Mouse (Mus musculus): ENCODE data around the gene Tpbgl.

Gene Tpbgl

DNA sequence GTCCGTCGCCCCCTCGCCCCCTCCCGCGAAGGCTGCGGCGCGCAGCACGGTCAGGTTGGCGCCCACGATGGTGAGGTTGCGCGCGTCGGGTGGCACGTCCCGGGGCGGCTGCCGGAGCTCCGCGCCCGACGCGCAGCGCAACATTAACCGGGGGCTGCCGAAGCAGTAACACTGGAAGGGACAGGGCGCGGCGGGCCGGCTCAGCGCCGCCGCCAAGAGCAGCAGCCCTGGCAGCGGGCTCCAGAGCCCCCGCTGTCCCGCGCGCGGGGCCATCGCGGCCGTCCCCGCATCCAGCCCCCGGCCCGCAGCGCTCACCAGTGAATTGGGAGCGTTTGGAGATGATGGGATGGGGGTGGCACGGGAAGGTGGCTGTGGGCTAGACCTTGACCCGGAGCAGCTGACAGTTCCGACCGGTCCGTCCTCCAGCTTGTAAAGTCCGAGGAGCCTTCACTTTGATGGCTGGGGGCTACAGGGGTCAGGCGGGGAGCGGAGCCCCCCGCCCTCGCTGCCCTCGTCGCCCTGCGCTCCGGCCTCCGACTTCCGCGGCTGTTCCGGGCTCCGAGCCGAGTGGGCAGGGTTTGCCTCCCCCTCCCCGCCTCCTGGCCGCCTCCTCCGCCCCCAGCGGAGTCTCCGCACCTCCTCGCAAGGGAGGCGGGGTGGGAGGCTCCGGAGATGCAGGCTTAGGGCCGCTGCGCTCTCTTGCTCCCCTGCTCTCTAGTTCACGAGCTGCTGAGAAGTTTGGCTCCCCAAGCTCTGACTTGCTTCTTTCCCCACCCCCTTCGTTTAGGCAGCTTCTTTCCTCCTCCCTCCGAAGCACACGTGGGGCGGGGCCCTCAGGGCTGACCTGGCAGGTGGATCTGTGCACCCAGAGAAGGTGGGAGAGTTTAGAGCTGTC is at the start of gene Tpbgl:
TSS of gene Tpbgl (minus strand) at position 728 of the 895 bp plus-strand sequence.
- in situ Hi-C loops (cut with MboI; ENCODE audit: low pct_unique_long_range_greater_than_20kb in 1 of 2, low sequenced_read_pairs in 2 of 2, unreplicated experiment in 1 of 2) = loop anchor here in 1 of 2 experiments (10.0 kb wide), 1 partner anchor 248 kb away; no protein-coding TSS in a partner anchor

DNA sequence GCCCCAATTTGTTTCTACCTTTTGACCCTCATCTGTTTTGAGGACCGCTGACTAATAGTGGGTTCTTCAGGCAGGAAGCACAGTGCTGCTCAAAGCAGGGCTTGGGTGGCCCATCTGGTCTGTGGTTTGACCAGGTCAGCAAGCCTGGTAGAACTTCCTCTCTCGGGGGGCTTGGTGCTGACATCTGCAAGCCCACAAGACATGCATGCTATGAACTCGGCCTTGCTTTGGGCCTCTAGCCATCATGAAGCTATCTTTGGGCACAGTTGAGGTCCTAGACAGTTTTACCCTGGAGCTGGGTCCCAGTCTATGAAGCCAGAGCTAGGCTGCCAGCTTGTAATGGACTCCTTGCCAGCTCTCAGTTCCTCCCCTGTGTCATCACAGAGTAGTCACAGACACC is 48.0 kb upstream of the Tpbgl start:
- in situ Hi-C loops (cut with MboI; ENCODE audit: low pct_unique_long_range_greater_than_20kb in 1 of 2, low sequenced_read_pairs in 2 of 2, unreplicated experiment in 1 of 2) = no loop called here

DNA sequence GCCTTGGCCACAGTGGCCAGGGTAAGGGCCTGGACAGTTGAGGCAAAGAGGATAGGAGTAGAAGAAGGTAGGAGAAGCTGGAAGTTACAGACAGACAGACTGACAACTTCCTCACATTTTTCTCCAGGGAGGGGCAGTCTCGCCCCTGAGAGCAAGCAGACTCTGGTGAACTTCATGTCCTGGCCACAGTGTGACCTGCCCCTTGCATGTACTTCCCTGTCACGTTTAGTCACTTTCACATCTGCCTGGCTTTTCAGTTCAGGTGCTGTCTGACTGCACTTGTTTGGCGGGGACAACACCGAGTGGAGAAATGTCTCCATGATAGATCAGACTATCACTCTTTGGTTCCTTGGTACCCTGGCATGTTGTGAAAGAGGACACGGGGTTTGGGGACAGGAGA is 47.3 kb upstream of the Tpbgl start:
- in situ Hi-C loops (cut with MboI; ENCODE audit: low pct_unique_long_range_greater_than_20kb in 1 of 2, low sequenced_read_pairs in 2 of 2, unreplicated experiment in 1 of 2) = no loop called here

DNA sequence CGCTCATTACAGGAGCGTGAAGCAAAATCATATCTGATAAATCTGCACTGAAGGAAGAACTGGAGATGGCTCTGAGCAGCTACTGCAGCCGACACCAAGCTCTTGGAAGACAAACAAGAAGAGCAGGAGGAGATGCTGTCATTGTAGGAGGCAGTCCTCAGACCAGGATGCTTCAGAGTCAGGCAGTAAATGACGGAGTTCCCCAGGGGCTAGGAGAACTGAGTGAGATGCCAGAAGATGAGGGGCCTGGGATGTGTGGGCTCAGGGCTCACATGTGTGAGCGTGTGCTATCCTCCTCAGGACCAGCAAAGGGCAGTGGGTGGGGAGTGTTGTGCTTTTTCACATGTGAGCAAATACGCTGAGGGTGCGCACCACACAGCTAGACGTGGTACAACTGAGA is 46.3 kb upstream of the Tpbgl start:
- in situ Hi-C loops (cut with MboI; ENCODE audit: low pct_unique_long_range_greater_than_20kb in 1 of 2, low sequenced_read_pairs in 2 of 2, unreplicated experiment in 1 of 2) = no loop called here

DNA sequence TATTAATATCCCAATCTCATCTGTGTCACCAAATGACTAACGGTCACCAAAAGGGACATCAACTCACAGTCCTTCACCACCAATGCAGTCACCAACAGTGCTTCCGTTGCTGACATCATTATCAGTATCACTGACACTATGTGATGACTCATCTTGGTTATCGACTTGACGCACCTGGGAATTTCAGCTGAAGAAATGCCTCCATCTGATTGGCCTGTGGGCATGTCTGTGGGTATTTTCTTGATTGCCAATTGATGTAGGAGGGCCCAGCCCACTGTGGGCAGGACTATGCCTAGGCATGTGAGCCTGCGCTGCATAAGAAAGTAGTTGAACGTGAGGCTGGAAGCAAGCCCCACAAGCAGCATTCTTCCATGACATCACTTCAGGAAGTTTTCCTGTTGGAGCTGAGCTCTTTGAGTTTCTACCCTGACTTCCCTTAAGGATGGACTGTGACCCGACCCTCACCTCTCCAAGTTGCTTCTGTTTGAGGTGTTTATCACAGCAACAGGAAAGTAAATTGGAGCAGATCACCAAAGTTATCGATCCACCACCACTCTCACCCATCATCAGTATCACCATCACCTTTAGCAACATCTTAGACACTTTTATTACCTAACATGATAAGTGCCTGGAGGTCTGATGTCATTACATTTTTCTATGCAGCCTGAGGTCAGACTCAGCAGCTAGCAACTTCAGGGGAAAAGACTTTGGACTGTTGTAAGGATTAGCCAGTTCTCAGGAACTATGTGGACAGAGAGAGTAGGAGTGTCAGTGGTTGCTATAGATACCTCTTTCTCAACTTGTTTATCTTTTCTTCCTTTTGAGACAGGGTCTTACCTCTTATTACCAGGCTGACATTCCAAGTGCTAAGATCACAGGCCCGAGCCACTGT is 44.9 kb upstream of the Tpbgl start:
- in situ Hi-C loops (cut with MboI; ENCODE audit: low pct_unique_long_range_greater_than_20kb in 1 of 2, low sequenced_read_pairs in 2 of 2, unreplicated experiment in 1 of 2) = no loop called here

- in situ Hi-C loops (cut with MboI; ENCODE audit: low pct_unique_long_range_greater_than_20kb in 1 of 2, low sequenced_read_pairs in 2 of 2, unreplicated experiment in 1 of 2) = no loop called here
Observed at GRCm38 (mm10) chr7:99670915-99671314, 44.0 kb upstream of the Tpbgl start.

DNA sequence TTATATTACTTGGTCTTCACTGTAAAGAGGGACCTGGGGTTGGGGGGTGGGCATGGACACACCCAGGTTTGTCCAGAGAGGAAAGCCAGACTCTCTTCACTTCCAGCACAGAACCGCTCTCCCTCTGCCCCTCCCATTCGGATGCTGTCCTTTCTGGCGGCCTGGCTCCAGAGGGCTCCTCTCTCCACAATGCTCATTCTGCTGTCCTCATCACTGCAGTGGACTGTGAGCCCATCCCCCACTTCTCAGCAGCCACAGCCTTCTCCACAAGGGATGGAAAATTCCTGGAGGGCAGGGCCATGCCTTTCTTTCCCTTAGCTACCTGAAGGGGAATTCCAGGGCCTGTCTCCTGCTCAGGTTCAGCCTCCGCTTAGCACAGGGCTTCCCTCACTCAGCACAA is 41.9 kb upstream of the Tpbgl start:
- in situ Hi-C loops (cut with MboI; ENCODE audit: low pct_unique_long_range_greater_than_20kb in 1 of 2, low sequenced_read_pairs in 2 of 2, unreplicated experiment in 1 of 2) = no loop called here

DNA sequence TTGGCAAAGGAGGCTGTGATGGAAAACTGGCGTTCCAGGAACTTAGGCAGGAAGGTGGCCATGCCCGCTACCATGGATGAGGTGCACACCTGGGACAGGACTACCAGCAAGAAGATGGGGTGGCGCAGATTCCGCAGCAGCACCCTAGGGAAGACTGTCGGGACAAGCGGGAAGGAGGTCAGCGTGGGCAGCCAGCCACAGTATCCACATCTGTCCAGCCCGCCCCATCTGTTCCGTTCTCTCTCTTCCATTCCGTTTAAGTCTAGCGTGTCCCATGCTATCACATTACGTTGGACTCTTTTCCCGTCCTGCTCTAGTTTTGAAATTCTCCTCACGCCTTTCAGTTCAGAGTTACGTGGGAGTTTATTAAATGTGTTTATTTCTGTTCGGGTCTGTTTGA is 40.2 kb upstream of the Tpbgl start:
- in situ Hi-C loops (cut with MboI; ENCODE audit: low pct_unique_long_range_greater_than_20kb in 1 of 2, low sequenced_read_pairs in 2 of 2, unreplicated experiment in 1 of 2) = no loop called here

DNA sequence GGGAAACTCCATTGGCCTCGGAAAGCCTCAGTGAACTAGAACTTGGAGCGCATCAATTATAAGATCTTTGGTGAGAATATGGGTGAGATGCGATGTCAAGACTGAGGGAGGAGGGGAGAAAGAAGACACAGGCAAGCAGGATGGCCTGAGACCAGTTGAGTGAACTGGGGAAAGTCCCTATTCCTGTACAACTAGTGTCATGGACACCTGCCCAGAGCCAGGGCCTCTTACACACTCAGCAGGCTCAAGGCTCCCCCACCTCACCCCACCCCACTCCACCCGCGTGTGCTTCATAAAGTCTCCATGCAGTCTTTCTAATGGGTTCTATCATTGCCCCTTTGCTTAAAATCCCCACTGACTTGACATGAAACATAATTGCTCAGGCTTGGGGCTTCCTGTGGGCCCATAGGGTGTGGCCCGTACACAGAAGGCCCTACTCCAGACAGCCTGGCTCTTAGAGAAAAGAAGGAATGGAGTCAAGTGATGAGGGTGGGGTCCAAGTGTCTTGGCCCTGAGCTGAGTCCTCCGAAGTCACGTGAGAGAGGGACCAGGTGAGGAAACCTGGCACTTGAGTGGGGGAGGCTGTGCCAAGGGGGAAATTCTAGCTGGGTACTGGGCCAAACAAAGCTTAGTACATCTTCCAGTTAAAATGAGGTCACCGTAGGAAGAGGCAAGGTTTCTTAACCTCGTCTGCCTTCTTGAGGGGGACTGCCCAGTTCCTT is 39.0 kb upstream of the Tpbgl start:
- in situ Hi-C loops (cut with MboI; ENCODE audit: low pct_unique_long_range_greater_than_20kb in 1 of 2, low sequenced_read_pairs in 2 of 2, unreplicated experiment in 1 of 2) = no loop called here

- in situ Hi-C loops (cut with MboI; ENCODE audit: low pct_unique_long_range_greater_than_20kb in 1 of 2, low sequenced_read_pairs in 2 of 2, unreplicated experiment in 1 of 2) = no loop called here
Observed at GRCm38 (mm10) chr7:99664571-99665485, 37.9 kb upstream of the Tpbgl start.

DNA sequence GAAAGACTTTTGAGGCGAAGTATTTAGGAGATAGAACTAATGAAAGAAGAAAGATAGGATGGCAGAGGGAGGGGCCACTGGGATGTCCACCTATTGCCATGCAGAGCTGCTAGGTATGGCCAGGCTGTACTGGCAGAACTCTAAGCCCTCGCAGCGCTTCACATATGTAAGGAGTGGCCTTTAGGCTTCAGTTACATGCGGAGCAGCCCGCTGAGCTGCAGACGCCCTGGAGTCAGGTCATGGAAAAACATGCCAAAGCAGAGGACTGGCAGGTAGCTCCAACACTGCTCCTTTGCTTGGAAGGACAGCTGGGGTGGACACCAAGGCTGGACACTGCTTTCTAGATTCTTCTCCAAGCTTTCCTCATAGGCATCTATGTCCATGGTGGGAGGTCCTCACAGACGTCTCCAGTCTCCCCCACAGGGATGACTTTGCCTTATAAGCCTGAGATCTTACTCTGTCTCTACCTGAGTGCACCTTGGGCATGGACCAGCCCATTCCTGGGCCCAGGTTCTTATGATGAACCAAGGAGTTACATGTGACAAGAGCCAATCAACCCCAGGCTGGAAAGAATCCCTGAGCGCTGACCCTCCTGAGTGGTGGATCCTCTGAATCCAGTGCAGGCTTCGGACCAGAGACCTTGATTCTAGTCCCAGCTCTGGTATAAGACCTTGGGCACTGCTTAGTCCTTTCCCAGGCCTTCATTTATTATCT is 36.8 kb upstream of the Tpbgl start:
- in situ Hi-C loops (cut with MboI; ENCODE audit: low pct_unique_long_range_greater_than_20kb in 1 of 2, low sequenced_read_pairs in 2 of 2, unreplicated experiment in 1 of 2) = no loop called here

- in situ Hi-C loops (cut with MboI; ENCODE audit: low pct_unique_long_range_greater_than_20kb in 1 of 2, low sequenced_read_pairs in 2 of 2, unreplicated experiment in 1 of 2) = no loop called here
Observed at GRCm38 (mm10) chr7:99662311-99662710, 35.4 kb upstream of the Tpbgl start.

GRCm38 (mm10) chr7:99661571-99662230 is 34.8 kb upstream of the Tpbgl start:
- in situ Hi-C loops (cut with MboI; ENCODE audit: low pct_unique_long_range_greater_than_20kb in 1 of 2, low sequenced_read_pairs in 2 of 2, unreplicated experiment in 1 of 2) = no loop called here

DNA sequence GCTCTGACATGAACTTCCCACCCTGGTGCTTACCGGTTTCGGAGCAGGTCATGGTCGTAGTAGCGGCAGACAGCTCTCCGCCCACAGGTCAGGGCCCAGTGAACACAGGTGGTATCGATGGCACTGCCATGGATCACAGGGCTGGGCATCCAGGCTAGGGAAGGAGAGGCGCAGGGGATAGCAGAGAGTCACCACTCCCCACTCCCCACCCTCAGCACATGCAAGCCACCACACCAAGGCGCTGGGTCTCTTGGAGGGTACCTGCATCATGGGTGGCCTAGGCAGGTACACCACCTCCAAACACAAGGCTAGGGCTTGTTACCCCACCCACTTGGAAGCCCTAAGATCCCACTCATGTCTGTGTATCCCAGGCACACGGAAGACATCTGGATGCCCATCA is 34.2 kb upstream of the Tpbgl start:
- in situ Hi-C loops (cut with MboI; ENCODE audit: low pct_unique_long_range_greater_than_20kb in 1 of 2, low sequenced_read_pairs in 2 of 2, unreplicated experiment in 1 of 2) = no loop called here

GRCm38 (mm10) chr7:99659379-99660029 is 32.6 kb upstream of the Tpbgl start:
- in situ Hi-C loops (cut with MboI; ENCODE audit: low pct_unique_long_range_greater_than_20kb in 1 of 2, low sequenced_read_pairs in 2 of 2, unreplicated experiment in 1 of 2) = no loop called here

DNA sequence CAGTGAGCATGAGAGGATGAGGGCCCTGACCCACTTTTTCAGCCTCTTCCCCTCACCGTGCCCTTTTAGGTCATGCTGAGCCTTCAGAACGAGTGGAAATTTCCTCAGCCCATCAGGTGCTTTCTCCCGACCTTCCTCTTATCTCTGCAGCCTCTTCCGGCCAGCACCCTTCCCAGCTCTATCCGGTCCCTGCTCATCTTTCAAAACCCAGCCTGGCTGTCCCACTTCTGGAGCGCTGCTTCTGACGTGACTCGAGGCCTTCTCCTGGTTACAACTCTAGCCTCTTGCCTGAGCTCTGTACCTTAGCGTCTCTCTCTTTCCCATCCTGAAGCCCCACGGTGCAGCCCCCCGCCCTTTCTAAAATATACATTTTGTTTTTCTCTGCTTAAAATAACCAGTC is 27.3 kb upstream of the Tpbgl start:
- in situ Hi-C loops (cut with MboI; ENCODE audit: low pct_unique_long_range_greater_than_20kb in 1 of 2, low sequenced_read_pairs in 2 of 2, unreplicated experiment in 1 of 2) = no loop called here
